Mouse (Mus musculus): ENCODE data around the gene Grid2ip.
A peak's percentile ranks its signal among the peaks of the same experiment; 100 is the strongest.

GRCm38 (mm10) chr5:143372818-143373217, 15.7 kb downstream of the Grid2ip start:
- TF ChIP-seq CTCF (IDR thresholded peaks at IDR 0.05; ENCODE audit: low read depth) (peak; percentile 42), EP300 (IDR thresholded peaks at IDR 0.05; ENCODE audit: low read depth) (no peak)

Measured in heart, postnatal 0 days (tissue).